Mouse (Mus musculus) forebrain, embryonic 11.5 days (tissue): ENCODE results near the gene Terf2. TPM values are rescaled to one million over a fixed set of nuclear protein-coding genes. Genes with fewer than 3 reads are reported as not detected.

Experiments
- ATAC-seq: fragments of 200-750 bp; cut with Nextera tagmentation; replicated peaks from 2 replicates; pipeline ENCODE4 v1.8.0; 2017; ENCODE audit warnings: moderate TSS enrichment; ENCODE audit not compliant: low FRiP score
- DNase-seq: peaks from one replicate; pipeline ENCODE4 v3.0.0-alpha.2; 2017; ENCODE audit warnings: low spot score
- H3K27ac ChIP-seq: fragments of 300-500 bp; sonication (generic); 2 replicates; pipeline ENCODE4 v1.5.1; 2014; ENCODE audit warnings: low read depth, low read length
- H3K27me3 ChIP-seq: fragments of 300-500 bp; sonication (generic); 2 replicates; pipeline ENCODE4 v1.6.1; 2014; ENCODE audit warnings: mild to moderate bottlenecking, low read length, mixed read lengths; ENCODE audit not compliant: control insufficient read depth, insufficient read depth
- H3K36me3 ChIP-seq: fragments of 300-500 bp; sonication (generic); 2 replicates; pipeline ENCODE4 v1.6.1; 2014; ENCODE audit warnings: mild to moderate bottlenecking, low read length, moderate library complexity, mixed read lengths; ENCODE audit not compliant: control insufficient read depth, insufficient read depth
- H3K4me1 ChIP-seq: fragments of 300-500 bp; sonication (generic); replicated peaks from 2 replicates; pipeline ENCODE4 v1.6.1; 2014; ENCODE audit warnings: low read length, mixed read lengths; ENCODE audit not compliant: control insufficient read depth, insufficient read depth
- H3K4me2 ChIP-seq: fragments of 300-500 bp; sonication (generic); 2 replicates; pipeline ENCODE4 v1.6.1; 2014; ENCODE audit warnings: low read depth, mild to moderate bottlenecking, low read length, moderate library complexity, mixed read lengths; ENCODE audit not compliant: severe bottlenecking
- H3K4me3 ChIP-seq: fragments of 300-500 bp; sonication (generic); 2 replicates; pipeline ENCODE4 v1.5.1; 2014; ENCODE audit warnings: low read depth, low read length
- H3K9ac ChIP-seq: fragments of 300-500 bp; sonication (generic); 2 replicates; pipeline ENCODE4 v1.6.1; 2014; ENCODE audit warnings: low read length
- H3K9me3 ChIP-seq: fragments of 300-500 bp; sonication (generic); 2 replicates; pipeline ENCODE4 v1.6.1; 2016; ENCODE audit warnings: low read length, mixed read lengths; ENCODE audit not compliant: control insufficient read depth
- WGBS: fragments of 180-500 bp; shearing (Covaris S2); extraction: QIAGEN DNeasy Blood & Tissue Kit; methylation state at CpG from one replicate; pipeline ENCODE4 v1.1.7; 2014; 5-methylcytosine and 5-hydroxymethylcytosine counted together
- polyA plus RNA-seq: library from polyadenylated mRNA; unstranded; fragments of >200 nt; fragmentation: Nextera tagmentation; extraction: Ambion mirVana; gene quantifications from 2 replicates; pipeline ENCODE4 v1.2.1, GENCODE M21; 2014

Gene Terf2
- polyA plus RNA-seq, 1 experiment from 2014 or later: 15.9 TPM

DNA sequence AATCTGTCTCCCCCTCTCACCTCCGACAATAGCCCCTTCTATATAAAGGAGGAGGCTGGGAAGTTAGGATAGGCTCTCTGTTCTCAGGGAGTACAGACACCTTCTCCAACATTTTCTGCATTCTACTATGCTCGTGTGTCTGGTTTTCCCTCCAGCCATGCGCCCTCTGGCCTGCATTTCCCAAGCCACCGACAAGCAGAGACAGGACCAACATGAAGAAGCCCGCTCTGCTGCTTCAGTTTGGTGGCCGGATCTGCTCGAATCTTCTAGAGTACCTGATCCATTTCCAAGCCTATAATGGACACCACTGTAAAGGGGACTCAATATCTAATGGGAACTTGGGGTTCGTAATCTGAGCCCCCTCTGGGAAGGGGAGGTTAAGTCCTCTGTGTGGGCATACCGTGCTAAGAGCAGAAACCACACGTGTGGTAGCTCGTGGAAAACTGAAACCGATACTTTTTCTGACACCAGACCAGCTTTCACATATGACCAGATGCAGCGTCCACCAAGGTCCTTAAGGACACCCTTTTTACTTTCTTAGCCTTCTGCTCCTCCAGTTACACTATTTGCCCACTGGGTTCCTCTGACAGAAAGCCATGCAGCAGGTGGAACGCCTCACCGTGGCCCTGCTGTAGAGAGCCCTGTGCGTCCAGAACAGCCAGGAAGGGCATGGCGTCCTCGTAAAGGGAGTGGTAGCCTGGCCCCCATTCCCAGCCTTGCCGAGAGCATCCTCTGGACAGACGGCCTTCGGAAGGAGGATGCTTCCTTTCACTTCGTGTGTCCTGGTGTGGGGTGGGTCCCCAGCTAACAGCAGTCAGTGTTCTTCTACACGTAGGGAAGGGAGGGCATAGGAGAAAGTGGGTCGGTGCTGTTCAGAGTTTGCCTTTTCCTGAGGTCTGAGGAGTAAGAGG, 36.5 kb upstream of the Terf2 start:
- no peak overlapping the region for H3K27ac ChIP-seq
- no peaks in the 10 kb centered on the region for H3K9me3 ChIP-seq
- no peaks in the 10 kb centered on the region for H3K27me3 ChIP-seq
- H3K4me2 ChIP-seq: no peak overlapping the region
- no peaks in the 10 kb centered on the region for H3K36me3 ChIP-seq
- 85% methylated on average over 24 of the region's 24 CpGs for WGBS
- 0 out of 2 replicates have a peak, but pooled peaks cover 2% of the 10 kb centered on the region for H3K4me1 ChIP-seq
- no peak overlapping the region for H3K4me3 ChIP-seq
- ATAC-seq (no peak), DNase-seq (no peak)
- H3K9ac ChIP-seq: no peak overlapping the region

DNA sequence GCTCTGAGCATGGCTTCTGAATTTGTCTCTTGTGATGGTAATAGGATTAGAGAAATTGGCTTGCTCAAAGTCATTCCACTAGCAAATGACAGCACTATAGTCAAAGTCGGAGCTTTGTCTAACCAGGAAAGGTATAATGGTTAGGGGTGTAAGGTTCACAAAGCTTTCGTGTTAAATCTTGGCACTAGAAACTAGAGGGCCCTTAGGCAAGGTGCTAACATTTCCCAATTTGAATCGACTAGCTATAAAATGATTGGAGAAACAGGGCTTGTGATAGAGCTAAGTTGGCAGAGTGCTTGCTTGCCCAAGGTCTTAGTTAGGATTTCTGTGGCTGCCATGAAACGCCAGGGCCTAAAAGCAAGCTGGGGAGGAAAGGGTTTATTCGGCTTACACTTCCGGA, 33.7 kb upstream of the Terf2 start:
- Histone ChIP-seq H3K4me1 (0 out of 2 replicates have a peak, but pooled peaks cover 2% of the 10 kb centered on the region), H3K27ac (no peak overlapping the region), H3K4me3 (no peak overlapping the region), H3K27me3 (no peaks in the 10 kb centered on the region), H3K9me3 (no peaks in the 10 kb centered on the region), H3K36me3 (no peaks in the 10 kb centered on the region), H3K9ac (no peak overlapping the region), H3K4me2 (no peak overlapping the region)
- ATAC-seq (no peak), DNase-seq (peak; percentile 2)
- WGBS: 67% methylated on average over 6 of the region's 6 CpGs

DNA sequence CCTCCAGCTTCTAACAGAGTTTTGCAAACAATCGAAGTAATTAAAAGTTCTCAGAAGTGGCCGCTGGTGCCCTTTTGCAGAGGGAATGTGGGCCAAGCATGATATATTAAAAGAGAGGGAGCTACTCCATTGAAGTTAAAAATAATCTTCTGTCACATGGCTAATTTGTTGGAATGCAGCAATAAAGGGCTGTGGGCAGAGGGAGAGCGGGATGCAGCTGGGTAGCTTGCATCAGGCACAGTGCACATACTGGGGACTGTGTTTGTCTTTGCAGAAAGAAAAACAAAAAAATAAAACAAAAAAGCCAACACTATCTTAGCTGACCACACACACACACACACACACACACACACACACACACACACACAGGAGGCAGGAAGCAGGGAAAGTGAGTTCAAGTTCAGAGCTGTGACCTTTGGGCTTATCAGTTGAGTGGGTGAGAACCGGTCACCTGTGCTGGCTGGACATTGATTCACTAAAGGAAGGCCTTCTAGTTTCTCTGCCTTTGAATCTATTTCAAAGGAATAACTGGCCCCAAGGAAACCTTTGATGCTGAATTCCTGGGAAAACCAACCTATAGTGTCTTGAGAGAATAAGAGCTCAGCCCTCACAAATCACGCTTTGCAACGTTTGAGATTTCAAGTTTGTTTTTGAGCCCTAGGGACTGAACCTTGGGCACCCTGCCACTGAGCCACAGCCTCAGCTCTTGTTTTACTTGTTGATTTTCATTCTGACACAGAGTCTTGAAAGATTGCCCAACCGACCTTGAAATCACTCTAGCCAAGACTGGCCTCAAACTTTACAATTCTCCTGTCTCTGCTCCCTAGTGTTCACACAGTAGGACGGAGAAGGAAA, 33.1 kb upstream of the Terf2 start:
- Histone ChIP-seq H3K9ac (no peak overlapping the region), H3K4me2 (no peak overlapping the region), H3K27ac (no peak overlapping the region), H3K27me3 (no peaks in the 10 kb centered on the region), H3K9me3 (no peaks in the 10 kb centered on the region), H3K4me3 (no peak overlapping the region), H3K4me1 (peaks cover 2% of the 10 kb centered on the region; the same call in 1 of the 2 replicates), H3K36me3 (no peaks in the 10 kb centered on the region)
- ATAC-seq: no peak
- 52% methylated on average over 8 of the region's 8 CpGs for WGBS
- peak; percentile 43 for DNase-seq

DNA sequence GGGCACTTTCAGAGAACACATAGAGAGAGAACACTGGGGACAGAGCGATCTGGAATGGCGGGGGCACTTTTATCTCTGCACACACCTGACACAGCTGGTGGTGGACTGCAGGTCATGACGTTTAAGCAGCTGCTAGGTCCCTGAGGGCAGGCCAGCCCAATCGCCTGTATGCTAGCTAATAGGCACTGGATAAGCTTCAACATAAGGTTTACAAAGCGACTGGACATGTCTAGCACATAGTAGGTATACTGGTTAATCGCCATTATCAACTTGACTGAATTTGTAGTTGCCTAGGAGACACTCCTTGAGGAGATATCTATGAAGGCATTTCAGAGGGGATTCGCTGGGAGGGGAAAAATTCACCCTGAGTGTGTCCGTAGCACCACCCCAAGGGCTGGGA, 28.0 kb upstream of the Terf2 start:
- ATAC-seq: no peak
- Histone ChIP-seq H3K36me3 (no peaks in the 10 kb centered on the region), H3K27ac (no peak overlapping the region), H3K27me3 (no peaks in the 10 kb centered on the region), H3K9me3 (no peaks in the 10 kb centered on the region), H3K9ac (no peak overlapping the region), H3K4me2 (no peak overlapping the region), H3K4me1 (peaks cover 3% of the 10 kb centered on the region), H3K4me3 (no peak overlapping the region)
- 75% methylated on average over 8 of the region's 8 CpGs for WGBS
- peak; percentile 45 for DNase-seq

DNA sequence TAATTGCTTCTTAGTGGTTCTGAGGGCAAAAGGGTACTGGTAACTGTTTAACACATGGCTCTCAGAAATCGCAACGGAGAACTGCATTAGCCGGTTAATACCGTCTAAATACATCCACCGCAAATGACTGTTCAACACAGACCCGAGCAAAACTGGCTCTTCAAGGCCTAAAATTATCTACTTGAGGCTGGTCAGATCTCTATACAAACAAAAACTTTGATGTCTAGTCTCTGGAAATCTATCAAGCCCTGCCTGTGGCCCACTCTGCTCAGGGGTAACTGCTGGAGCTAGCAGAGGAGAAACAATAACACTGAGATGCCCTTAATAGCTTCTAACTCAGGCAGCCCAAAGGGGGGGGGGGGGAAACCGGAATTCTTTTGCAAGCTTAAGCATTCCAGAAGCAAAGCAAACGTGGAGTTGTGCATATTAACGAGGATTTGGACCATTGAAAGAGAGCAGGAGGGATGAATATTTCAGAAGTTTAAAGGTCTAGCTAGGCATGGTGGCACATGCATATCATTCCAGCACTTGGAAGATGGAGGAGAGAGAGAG, 26.8 kb upstream of the Terf2 start:
- Histone ChIP-seq H3K27me3 (no peaks in the 10 kb centered on the region), H3K4me1 (peaks cover 3% of the 10 kb centered on the region), H3K9me3 (no peaks in the 10 kb centered on the region), H3K4me3 (no peak overlapping the region), H3K4me2 (peak overlapping the region; percentile 11; the same call in 1 of the 2 replicates), H3K9ac (peak overlapping the region; percentile 29; the same call in 1 of the 2 replicates), H3K27ac (peak overlapping the region; percentile 43), H3K36me3 (no peaks in the 10 kb centered on the region)
- 14% methylated on average over 9 of the region's 9 CpGs for WGBS
- peak; percentile 73 for DNase-seq
- ATAC-seq: peak; percentile 79

DNA sequence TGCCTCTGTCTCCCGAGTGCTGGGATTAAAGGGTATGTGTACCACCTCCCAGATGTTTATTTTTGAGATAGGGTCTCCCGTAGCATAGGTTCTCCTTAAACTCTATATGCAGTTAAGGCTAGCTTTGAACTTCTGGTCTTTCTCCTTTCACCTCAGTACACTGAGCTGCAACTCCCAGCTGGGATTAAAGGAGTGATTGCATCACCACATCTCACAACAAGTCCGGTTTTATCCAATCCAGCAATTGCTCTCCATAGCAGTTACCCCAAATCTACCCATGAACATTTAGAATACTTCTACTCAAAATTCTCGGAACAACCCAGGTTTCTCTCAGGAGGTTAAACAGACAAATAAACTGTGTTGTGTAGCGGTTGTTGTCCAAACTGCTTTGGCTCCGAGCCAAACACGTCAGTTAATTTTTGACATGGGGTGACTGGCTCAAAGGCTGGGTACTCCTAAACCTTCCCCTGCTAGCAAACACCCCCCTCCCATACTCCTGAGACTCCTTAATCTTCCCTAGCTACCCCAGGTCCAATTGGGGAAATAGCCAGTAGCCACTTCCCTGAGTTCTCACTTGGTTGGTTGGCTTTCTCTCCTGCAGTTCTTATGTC, 25.4 kb upstream of the Terf2 start:
- 91% methylated on average over 7 of the region's 7 CpGs for WGBS
- no peak overlapping the region for H3K4me3 ChIP-seq
- H3K27ac ChIP-seq: no peak overlapping the region

DNA sequence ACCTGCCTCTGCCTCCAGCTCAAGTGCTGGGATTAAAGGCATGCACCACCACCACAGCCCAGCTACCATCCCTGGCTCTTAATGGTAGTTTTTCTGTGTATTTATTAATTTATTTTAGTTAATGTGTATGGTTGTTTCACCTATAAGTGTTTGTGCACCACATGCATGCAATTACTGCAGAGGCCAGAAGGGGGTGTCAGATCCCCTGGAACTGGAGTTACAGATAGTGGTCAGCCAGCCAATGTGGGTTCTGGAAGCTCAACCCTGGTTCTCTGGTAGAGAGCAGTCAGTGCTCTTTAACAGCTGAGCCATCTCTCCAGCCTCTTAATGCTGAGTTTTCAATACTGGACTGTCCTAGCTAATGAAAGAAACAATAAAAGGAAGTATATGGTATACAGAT, 24.5 kb upstream of the Terf2 start:
- no peak for ATAC-seq
- Histone ChIP-seq H3K4me1 (peaks cover 3% of the 10 kb centered on the region), H3K36me3 (no peaks in the 10 kb centered on the region), H3K9ac (no peak overlapping the region), H3K27me3 (no peaks in the 10 kb centered on the region), H3K4me3 (no peak overlapping the region), H3K4me2 (no peak overlapping the region), H3K9me3 (no peaks in the 10 kb centered on the region), H3K27ac (no peak overlapping the region)
- DNase-seq: peak; percentile 44

More for the DNA sequence above, 25.4 kb upstream of the Terf2 start:
- H3K36me3 ChIP-seq: no peaks in the 10 kb centered on the region
- H3K4me2 ChIP-seq: no peak overlapping the region
- H3K27me3 ChIP-seq: no peaks in the 10 kb centered on the region
- no peak for ATAC-seq
- no peak overlapping the region for H3K9ac ChIP-seq
- DNase-seq: peak; percentile 40
- no peaks in the 10 kb centered on the region for H3K9me3 ChIP-seq
- H3K4me1 ChIP-seq: peaks cover 3% of the 10 kb centered on the region

DNA sequence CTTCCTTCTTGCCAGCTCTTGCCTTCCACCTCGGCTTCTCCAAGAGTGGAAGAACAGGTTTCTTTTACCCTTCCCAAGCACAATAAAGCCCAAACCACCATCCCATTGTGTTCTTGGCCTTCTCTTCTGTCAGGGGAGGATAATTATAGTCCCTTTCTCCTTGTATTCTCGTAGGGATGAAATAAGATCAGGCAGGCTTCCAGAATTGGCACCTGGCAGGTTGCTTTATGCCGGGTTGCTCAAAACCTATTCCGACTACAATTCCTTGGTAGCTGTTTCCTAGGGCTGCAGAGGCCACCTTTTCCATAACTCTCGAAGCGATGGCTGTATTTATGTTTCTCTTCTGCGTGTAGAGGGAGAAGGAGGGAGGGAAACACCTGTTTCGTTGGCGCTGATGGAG, 23.1 kb upstream of the Terf2 start:
- H3K4me1 ChIP-seq: peaks cover 3% of the 10 kb centered on the region
- no peak for ATAC-seq
- no peaks in the 10 kb centered on the region for H3K9me3 ChIP-seq
- H3K9ac ChIP-seq: no peak overlapping the region
- DNase-seq: no peak
- H3K27ac ChIP-seq: no peak overlapping the region
- H3K4me3 ChIP-seq: no peak overlapping the region
- no peaks in the 10 kb centered on the region for H3K27me3 ChIP-seq
- H3K36me3 ChIP-seq: no peaks in the 10 kb centered on the region
- 76% methylated on average over 9 of the region's 9 CpGs for WGBS
- no peak overlapping the region for H3K4me2 ChIP-seq
